Mouse (Mus musculus) left cerebral cortex, postnatal 4 days (tissue): ENCODE measurements at regions not wholly inside any gene's neighbourhood (a gene's known extent, or its start where the extent isn't known, plus 50 kb on each side); places are given as distances from the start of the nearest gene placed in this dataset.
A peak's percentile ranks its signal among the peaks of the same experiment; 100 is the strongest.

Source experiments
- DNase-seq: peaks from one replicate; pipeline ENCODE4 v3.0.0-alpha.2; 2022
- intact Hi-C: fragments of 180-260 bp; cut with DNase I; formaldehyde crosslinking; loops from one replicate; pipeline ENCODE4 v1.15.1; 2025

GRCm38 (mm10) chr13:39950203-39950602 lies 411.0 kb downstream of the Ofcc1 start:
- DNase-seq = no peak
- intact Hi-C loops = no loop called here

- intact Hi-C loops = no loop called here
- DNase-seq = peak; percentile 15
Measured at GRCm38 (mm10) chr13:39935216-39935615, 426.0 kb downstream of the Ofcc1 start.

- no peak for DNase-seq
- intact Hi-C loops = no loop called here
Measured at GRCm38 (mm10) chr13:39931487-39931886, 429.8 kb downstream of the Ofcc1 start.

GRCm38 (mm10) chr13:39928573-39928972 lies 432.7 kb downstream of the Ofcc1 start:
- intact Hi-C loops = no loop called here

GRCm38 (mm10) chr13:39924366-39924765 lies 436.9 kb downstream of the Ofcc1 start:
- intact Hi-C loops = no loop called here
- DNase-seq = no peak

More at GRCm38 (mm10) chr13:39928573-39928972, 432.7 kb downstream of the Ofcc1 start:
- DNase-seq = no peak

- intact Hi-C loops = no loop called here
- DNase-seq = peak; percentile 9
Measured at GRCm38 (mm10) chr13:39923113-39923512, 438.1 kb downstream of the Ofcc1 start.

GRCm38 (mm10) chr13:39907720-39908119 lies 453.5 kb downstream of the Ofcc1 start:
- intact Hi-C loops = no loop called here
- DNase-seq = no peak

GRCm38 (mm10) chr13:39904264-39904663 lies 457.0 kb downstream of the Ofcc1 start:
- DNase-seq = no peak
- intact Hi-C loops = no loop called here

GRCm38 (mm10) chr13:39903319-39903718 lies 457.9 kb downstream of the Ofcc1 start:
- intact Hi-C loops = no loop called here
- DNase-seq = no peak

GRCm38 (mm10) chr13:39899332-39899731 lies 461.9 kb downstream of the Ofcc1 start:
- DNase-seq = no peak
- intact Hi-C loops = no loop called here

- DNase-seq = no peak
- intact Hi-C loops = no loop called here
Measured at GRCm38 (mm10) chr13:39898412-39898979, 462.8 kb downstream of the Ofcc1 start.

- intact Hi-C loops = no loop called here
- DNase-seq = no peak
Measured at GRCm38 (mm10) chr13:39894159-39894558, 467.1 kb downstream of the Ofcc1 start.

GRCm38 (mm10) chr13:39881066-39881465 lies 480.2 kb downstream of the Ofcc1 start:
- no peak for DNase-seq
- intact Hi-C loops = no loop called here

GRCm38 (mm10) chr13:39880136-39880535 lies 481.1 kb downstream of the Ofcc1 start:
- DNase-seq = no peak
- intact Hi-C loops = no loop called here

- intact Hi-C loops = no loop called here
- DNase-seq = peak; percentile 17
Measured at GRCm38 (mm10) chr13:39877361-39878141, 483.7 kb downstream of the Ofcc1 start.

GRCm38 (mm10) chr13:39852257-39852800 lies 508.9 kb downstream of the Ofcc1 start:
- no peak for DNase-seq
- intact Hi-C loops = no loop called here

GRCm38 (mm10) chr13:39849391-39849790 lies 511.9 kb downstream of the Ofcc1 start:
- intact Hi-C loops = no loop called here
- DNase-seq = no peak

- intact Hi-C loops = no loop called here
Measured at GRCm38 (mm10) chr13:39836053-39836584, 525.1 kb downstream of the Ofcc1 start.

GRCm38 (mm10) chr13:39835302-39835701 lies 525.9 kb downstream of the Ofcc1 start:
- DNase-seq = no peak
- intact Hi-C loops = no loop called here

More at GRCm38 (mm10) chr13:39836053-39836584, 525.1 kb downstream of the Ofcc1 start:
- DNase-seq = peak; percentile 21

GRCm38 (mm10) chr13:39834521-39835245 lies 526.6 kb downstream of the Ofcc1 start:
- intact Hi-C loops = no loop called here
- DNase-seq = no peak

GRCm38 (mm10) chr13:39823965-39824555 lies 537.2 kb downstream of the Ofcc1 start:
- DNase-seq = peak; percentile 74
- intact Hi-C loops = loop anchor here (10.0 kb wide), 1 partner anchor 901 kb away; no protein-coding TSS in a partner anchor
